Mouse (Mus musculus) adrenal gland, adult 8-10 months (tissue): ENCODE data around the gene Rsph1. TPM values are rescaled to one million over a fixed set of nuclear protein-coding genes. Genes with fewer than 3 reads are reported as not detected.

Experiments
- DNase-seq: peaks from one replicate; pipeline ENCODE4 v3.0.0; 2022
- total RNA-seq, 4 experiments: library from RNA; stranded (reverse); gene quantifications; 2 replicates each; pipeline ENCODE4 v1.2.4; 2022

Rsph1 gene
- total RNA-seq, 4 experiments from 2014 or later: 3.9 to 14.9 (median 9.1) TPM

- peak; percentile 80 for DNase-seq
Observed at GRCm38 (mm10) chr17:31254463-31254931, 22.7 kb downstream of the Rsph1 start.

GRCm38 (mm10) chr17:31253951-31254350 is 23.2 kb downstream of the Rsph1 start:
- no peak for DNase-seq

GRCm38 (mm10) chr17:31247144-31247543 is 30.0 kb downstream of the Rsph1 start:
- no peak for DNase-seq

- DNase-seq: no peak
Observed at GRCm38 (mm10) chr17:31245321-31245720, 31.9 kb downstream of the Rsph1 start.

GRCm38 (mm10) chr17:31242764-31243163 is 34.4 kb downstream of the Rsph1 start:
- DNase-seq: no peak

GRCm38 (mm10) chr17:31241156-31241555 is 36.0 kb downstream of the Rsph1 start:
- DNase-seq: no peak

GRCm38 (mm10) chr17:31238234-31239020 is 38.8 kb downstream of the Rsph1 start:
- DNase-seq: no peak

GRCm38 (mm10) chr17:31235915-31236314 is 41.3 kb downstream of the Rsph1 start:
- no peak for DNase-seq

GRCm38 (mm10) chr17:31232251-31233010 is 44.8 kb downstream of the Rsph1 start:
- DNase-seq: no peak

- DNase-seq: no peak
Observed at GRCm38 (mm10) chr17:31231780-31232179, 45.4 kb downstream of the Rsph1 start.

- no peak for DNase-seq
Observed at GRCm38 (mm10) chr17:31226931-31227330, 50.3 kb downstream of the Rsph1 start.

GRCm38 (mm10) chr17:31226368-31226767 is 50.8 kb downstream of the Rsph1 start:
- no peak for DNase-seq

- no peak for DNase-seq
Observed at GRCm38 (mm10) chr17:31224591-31224990, 52.6 kb downstream of the Rsph1 start.

- DNase-seq: no peak
Observed at GRCm38 (mm10) chr17:31223835-31224234, 53.3 kb downstream of the Rsph1 start.

- no peak for DNase-seq
Observed at GRCm38 (mm10) chr17:31222810-31223310, 54.3 kb downstream of the Rsph1 start.

- DNase-seq: peak; percentile 18
Observed at GRCm38 (mm10) chr17:31216068-31216955, 60.9 kb downstream of the Rsph1 start.

- DNase-seq: no peak
Observed at GRCm38 (mm10) chr17:31211881-31212280, 65.3 kb downstream of the Rsph1 start.

GRCm38 (mm10) chr17:31210299-31210698 is 66.9 kb downstream of the Rsph1 start:
- no peak for DNase-seq

- DNase-seq: no peak
Observed at GRCm38 (mm10) chr17:31209376-31209930, 67.7 kb downstream of the Rsph1 start.

- no peak for DNase-seq
Observed at GRCm38 (mm10) chr17:31208654-31209053, 68.5 kb downstream of the Rsph1 start.

- no peak for DNase-seq
Observed at GRCm38 (mm10) chr17:31207771-31208334, 69.3 kb downstream of the Rsph1 start, which contains the start of gene Ubash3a. Ubash3a (plus strand) TSS chr17:31207873.
